Mouse (Mus musculus) B cell, adult 2 months (primary cell): ENCODE results near the gene Col4a3bp.

Experiments used
- DNase-seq, 2 experiments: peaks; one replicate each; pipeline ENCODE4 v3.0.0; 2022

Col4a3bp gene

GRCm38 (mm10) chr13:96542081-96542889 lies at the start of gene Col4a3bp, which contains the start of gene Polk:
Gene Col4a3bp, plus strand, starts transcription at chr13:96542618.
Gene Polk, minus strand, starts transcription at chr13:96542579.
- DNase-seq, result peak; percentile 94 to 95

GRCm38 (mm10) chr13:96496630-96497029 lies 45.8 kb upstream of the Col4a3bp start:
- DNase-seq, result no peak

DNA sequence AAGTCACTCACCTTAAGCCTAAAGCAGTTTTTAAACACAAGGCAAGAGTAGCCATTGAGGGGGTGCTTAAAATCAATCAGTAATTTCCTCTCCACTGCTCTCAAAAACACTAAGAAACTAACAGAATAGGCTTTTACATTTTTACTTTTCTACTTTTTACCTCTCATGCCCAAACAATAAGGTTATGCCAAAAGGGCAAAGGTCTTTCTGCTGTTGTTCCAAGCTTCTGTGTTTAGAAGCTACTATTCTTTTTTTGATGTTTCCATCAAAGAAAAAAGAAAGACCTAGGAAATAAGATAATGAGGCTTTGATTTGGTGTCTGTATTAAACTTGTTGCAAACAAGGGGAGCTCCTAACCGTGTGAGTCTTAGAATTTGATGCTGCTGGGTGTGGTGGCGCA lies 42.5 kb upstream of the Col4a3bp start:
- no peak for DNase-seq

DNA sequence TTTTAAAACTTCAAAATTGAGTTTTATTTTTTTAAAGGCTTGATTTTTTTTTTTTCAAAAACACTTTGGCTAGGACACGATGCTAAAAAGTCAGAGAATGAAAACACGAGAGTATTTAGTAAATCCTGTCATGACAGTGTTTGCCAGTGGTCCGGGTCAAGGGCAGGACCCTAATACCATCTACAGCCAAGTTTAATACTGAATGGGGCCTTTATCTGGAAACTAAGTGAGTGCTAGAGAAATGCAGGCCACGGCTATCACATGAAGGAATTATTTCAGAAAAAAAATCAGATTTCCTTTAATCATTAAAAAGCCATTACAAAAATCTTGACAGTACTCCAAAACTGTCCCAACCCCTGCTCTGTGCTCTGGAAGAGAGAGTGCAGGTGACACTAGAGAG lies 36.8 kb upstream of the Col4a3bp start:
- DNase-seq, result no peak

DNA sequence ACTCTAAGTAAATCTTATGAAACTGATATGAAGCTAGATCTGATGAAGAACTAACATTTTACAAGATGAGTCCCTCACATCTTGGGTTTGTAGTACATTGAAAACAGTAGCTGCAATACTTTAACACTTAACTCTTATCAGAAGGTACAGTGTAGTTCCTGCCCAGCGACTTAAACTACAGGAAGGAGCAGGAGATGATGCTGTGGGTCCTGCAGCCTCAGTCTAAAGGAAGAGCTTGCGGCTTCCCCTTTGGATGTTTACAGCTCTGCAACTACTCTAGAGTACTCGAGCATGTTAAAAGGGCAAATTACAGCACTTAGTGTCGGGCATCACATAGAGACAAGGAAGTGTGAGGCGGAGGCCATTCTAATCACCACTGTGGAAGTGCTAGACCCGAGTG lies 36.1 kb upstream of the Col4a3bp start:
- no peak for DNase-seq

DNA sequence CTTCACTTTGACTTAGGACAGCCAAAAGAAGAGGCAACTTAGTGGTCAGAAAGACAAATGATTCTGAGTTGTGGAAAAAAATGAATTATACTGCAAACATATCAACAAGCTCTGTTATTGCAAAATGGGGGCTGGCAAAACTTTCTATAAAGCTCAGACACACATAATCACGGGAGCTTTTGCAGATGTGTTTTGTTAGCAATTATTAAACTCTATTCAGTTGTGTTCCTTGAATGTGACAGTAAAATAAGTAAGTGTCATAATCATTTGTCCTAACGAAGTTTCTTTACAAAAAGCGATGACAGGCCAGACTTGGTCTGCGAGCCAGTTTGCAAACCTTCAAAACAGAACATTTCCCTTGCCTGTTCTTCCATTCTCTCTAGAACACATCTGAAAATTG lies 34.9 kb upstream of the Col4a3bp start:
- DNase-seq, result no peak

DNA sequence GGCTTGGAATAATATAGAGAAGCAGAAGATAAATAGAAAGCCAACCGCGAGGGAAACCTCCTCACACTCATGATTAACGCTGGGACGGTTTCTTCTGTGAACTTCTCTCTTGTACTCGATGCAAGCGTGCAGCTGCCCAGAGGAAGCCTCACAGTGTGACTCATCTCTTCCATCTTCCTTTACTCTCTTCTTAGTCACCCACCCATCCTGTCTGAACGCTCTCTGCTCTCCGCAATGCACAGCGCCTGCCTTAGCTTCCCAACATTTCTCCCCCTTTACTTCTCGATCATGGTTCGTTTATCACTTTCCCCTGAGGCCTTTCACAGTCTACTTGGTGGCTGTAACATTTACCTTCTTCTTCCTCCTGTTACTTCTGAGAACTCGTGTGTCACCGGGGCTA lies 31.8 kb upstream of the Col4a3bp start:
- peak; percentile 9 to 14 for DNase-seq

GRCm38 (mm10) chr13:96511262-96511661 lies 31.2 kb upstream of the Col4a3bp start:
- DNase-seq, result no peak

DNA sequence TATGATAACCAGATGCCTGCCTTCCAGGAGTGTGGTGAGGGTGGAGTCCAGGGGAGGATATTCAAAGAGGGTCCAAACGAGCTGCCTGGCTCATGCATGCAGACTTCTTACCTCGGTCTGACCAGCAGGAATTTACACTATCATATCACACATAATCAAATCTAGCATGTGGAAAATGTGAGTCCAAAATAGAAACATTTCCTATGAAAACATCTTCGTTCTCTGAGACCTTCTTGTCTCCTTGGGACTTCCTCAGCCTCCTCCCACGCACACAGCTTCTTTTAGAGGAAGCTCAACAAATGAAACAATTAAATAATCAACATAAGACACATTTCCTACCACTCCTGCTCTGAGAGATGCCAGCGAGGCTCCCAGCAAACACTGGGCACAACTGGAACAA lies 30.5 kb upstream of the Col4a3bp start:
- DNase-seq, result no peak

DNA sequence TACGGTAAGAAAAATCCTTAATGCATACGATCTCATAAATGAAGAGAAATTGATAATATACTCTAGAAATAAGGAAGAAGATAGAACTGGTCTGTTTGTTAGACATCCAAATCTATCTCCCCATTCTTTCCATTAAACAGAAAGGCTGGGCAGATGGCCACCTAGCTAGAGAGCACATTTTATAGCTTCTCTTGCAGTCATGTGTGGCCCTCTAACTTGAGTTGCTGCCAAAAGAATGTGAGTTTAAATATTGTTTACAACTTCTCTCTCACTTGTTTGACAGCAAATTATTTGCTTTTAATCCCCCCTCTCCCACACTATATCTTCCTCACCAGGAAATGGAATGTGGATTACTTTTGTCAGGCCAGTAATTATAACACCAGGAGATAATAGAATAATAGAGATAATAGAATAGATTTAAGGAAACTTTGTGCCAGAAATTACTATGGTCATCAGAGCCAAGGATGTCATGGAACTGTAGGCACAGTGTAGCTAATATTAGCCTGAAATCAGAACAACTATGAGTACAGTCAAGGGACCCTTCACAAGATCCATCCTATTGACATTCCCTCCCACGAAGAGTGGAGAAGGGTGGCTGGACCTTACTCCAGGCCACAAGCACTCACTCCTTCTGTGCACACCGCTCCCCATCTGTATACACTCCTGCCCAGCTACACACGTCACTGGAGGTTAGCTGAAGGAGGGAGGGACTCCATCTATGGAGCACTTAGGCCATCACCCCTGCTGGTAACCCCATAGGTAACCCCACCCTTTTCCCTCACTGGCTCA lies 28.1 kb upstream of the Col4a3bp start:
- DNase-seq, result no peak

DNA sequence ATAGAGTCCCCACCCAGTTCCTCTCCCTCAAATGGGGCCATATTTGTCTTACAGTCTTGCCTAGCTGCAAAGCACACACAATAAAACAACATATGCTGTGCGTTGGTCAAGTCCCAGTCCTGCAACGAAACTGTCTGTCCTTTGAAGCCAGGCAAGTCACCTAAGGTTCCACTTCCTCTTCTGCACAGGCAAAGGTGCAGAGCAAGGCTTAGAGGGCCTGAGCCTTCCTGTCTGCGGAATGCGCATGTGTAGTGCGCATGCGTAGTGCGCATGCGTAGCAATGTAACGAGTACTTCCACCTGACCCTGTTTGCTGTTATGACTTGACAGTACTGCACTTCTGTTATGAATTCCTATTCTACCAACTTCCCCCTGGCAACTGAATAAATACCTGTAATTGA lies 26.2 kb upstream of the Col4a3bp start:
- DNase-seq, result no peak

DNA sequence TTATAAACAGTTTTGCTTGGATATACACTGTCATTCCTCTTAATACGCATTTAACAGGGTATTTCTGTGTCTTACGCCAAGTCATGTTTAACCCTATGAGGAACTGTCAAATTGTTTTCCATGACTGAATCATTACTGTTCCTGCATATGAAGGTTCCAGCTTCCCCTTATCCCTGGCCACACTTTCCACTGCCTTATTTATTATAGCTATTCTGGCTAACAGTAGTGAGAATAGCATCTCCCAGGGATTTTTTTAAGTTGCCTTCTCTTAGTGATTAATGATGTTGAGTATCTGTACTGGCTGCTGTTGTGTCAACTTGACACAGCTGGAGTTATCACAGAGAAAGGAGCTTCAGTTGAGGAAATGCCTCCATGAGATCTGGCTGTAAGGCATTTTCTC lies 25.1 kb upstream of the Col4a3bp start:
- no peak for DNase-seq

- DNase-seq, result no peak
These were observed 21.1 kb upstream of the Col4a3bp start for GRCm38 (mm10) chr13:96521294-96521693.

DNA sequence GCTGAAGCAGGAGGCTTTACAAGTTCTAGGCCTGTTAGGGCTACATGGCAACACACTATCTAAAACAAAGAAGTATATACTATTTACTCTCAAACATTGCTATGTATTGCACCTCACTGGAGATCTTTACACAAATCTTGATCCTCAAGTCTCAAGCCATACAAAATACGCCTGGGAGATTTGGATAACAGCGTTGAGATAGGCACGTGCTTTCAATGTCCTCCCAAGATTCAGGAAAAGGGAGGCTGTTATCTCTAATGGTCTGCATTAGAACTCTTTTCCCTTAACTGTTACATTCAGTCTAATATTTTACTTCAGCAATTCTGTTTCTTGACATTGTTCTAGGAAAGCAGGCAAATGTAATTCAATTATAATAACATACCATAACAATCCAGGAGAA lies 15.4 kb upstream of the Col4a3bp start:
- no peak for DNase-seq

- DNase-seq, result no peak
These were observed 14.6 kb upstream of the Col4a3bp start for GRCm38 (mm10) chr13:96527856-96528255.

DNA sequence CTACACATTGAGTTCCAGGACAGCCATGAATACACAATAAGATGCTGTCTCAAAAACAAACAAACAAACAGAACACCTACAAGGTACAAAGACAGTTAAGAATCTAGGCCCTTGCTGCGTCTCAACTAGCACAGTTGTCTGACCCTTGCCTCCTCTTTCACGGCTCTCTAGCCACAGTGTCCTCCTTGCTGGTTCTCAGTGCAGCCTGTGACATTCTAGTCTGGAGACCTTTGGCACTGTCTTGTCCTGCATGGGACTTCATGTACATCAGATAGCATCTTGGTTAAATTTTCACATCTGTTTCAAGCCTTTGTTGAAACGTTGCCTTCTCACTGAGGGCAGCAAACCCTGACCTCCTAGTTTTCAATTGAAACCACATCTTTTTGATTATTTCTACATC lies 13.6 kb upstream of the Col4a3bp start:
- no peak for DNase-seq

- DNase-seq, result no peak
These were observed 12.9 kb upstream of the Col4a3bp start for GRCm38 (mm10) chr13:96529542-96529941.

DNA sequence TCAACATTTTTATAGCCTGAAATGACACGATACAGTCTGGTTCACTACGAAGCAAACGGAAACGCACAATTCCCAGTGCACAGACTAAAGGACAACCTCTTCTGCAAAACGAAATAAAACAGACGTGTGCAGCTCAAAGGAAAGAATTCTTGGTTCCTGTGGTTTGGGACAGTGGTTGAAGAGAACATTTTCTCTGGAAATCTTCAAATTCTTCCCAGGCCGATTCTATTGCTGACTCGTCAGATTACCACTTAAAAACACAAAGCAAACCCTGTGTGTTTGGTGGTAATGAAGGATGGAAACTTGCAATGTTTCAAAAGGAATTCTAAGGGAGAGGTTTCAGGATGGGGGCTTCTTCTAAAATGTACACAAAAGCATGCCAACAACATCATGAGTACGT lies 12.4 kb upstream of the Col4a3bp start:
- no peak for DNase-seq

DNA sequence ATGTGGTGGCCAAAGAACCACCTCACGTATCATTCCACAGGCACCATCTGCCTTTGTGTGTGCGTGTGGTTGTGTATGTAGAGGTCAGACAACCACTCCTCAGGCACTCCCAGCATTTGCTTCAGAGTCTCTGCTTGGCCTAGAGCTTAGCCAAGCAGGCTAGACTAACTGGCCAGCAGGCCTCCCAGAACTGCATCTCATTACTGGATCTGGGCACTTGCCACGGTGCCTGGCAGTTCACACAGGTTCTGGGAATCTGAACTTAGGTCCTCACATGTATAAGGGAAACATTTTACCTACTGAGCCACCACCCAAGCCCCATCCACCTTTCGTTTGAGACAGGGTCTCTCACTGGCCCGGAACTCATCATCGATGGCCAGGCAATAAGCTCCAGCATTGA lies 10.2 kb upstream of the Col4a3bp start:
- DNase-seq, result no peak

- DNase-seq, result no peak
These were observed 8.7 kb upstream of the Col4a3bp start for GRCm38 (mm10) chr13:96533742-96534141.

DNA sequence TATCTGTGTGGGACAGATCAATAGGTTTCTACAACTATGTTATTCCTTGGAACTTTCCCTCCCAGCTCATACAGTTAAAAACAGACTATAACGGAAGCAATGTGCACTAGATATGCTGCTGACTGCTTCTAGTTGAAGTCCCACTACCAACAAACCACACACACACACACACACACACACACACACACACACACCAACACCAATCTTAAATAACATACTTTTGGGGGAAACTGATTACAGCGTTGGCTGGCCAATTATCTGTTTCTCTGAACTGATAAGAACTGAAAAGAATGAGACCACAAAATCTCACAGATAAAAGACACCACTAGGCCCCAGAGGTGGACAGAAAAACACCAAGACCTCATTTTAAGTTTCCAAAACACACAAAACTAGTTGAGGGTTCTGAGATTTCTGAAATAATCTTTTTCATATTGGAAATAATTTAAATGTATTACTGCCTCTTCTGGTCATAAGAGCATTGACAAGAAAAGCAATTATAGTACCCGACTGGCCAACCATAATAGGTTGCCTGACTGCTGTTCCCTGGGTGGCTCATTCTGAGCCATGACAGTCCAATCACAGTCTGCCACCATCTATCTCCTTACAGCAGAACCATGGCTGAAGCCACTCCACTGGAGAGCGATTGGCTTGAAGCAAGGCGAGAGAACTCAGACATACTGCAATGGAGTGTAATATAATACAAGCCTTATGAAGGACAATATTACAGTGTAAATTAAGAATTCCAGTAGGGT lies 5.4 kb upstream of the Col4a3bp start:
- DNase-seq, result no peak

- DNase-seq, result no peak
These were observed 4.3 kb upstream of the Col4a3bp start for GRCm38 (mm10) chr13:96538103-96538502.

DNA sequence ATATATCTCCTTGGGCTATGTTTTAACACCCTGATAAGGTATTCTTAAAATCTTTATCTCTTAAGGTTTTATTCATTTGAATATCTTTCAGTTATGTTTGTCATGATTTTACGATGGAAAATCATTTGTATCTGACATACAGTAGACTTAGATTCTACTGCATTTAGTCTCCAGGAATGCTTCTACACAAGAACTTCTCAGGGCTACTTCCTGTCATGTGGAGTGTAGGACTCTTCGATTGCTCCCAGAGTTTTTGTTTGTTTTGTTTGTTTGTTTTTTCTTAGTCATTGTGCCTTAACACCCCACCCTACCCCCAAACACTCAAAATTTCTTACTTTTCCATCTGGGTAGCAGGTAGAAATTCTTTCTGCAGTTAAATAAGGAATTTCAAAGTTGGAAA lies 1.0 kb upstream of the Col4a3bp start:
- DNase-seq, result no peak
